Mouse (Mus musculus) cerebellum, adult 2 months (tissue): ENCODE results near the gene Dtl.

Experiments used
- CTCF ChIP-seq: fragments of 200-500 bp; IDR thresholded peaks from 2 replicates; pipeline ENCODE4 v1.5.1; 2011; ENCODE audit warnings: low read depth, mild to moderate bottlenecking, control low read depth, low read length, moderate library complexity, borderline replicate concordance; ENCODE audit not compliant: insufficient read depth
- POLR2A ChIP-seq: fragments of 200-500 bp; IDR thresholded peaks from 2 replicates; pipeline ENCODE4 v1.6.1; 2011; ENCODE audit warnings: low read length, control low read depth, borderline replicate concordance; ENCODE audit not compliant: insufficient read depth

DNA sequence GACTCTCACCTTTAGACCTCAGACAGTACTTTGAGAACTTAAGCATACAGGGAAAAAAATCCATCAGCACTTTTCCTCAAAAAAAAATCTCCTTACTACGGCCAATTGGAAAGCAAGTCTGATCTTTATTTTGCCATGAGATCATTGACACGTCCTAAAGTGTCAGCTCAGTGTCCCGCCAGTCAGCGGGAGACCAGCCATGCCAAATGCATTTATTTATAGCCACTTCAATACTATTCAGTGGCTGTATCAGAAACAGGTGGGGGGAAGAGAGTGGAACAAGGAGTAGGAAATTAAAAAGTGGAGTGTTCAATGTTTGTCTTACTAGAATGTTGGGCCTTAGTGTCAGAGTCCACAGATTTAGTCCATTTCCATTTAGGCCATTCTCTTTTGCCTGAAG lies 24.6 kb downstream of the Dtl start:
- TF ChIP-seq POLR2A (no peak), CTCF (no peak)
